Mouse (Mus musculus) G1E (cell line): Measurements from ENCODE around the gene Thsd7a.

Source experiments
- CTCF ChIP-seq: IDR thresholded peaks from 2 replicates; pipeline ENCODE4 v1.5.1; 2012; ENCODE audit warnings: low read depth, low read length, inconsistent platforms, mixed read lengths
- GATA1 ChIP-seq: IDR thresholded peaks from 2 replicates; pipeline ENCODE4 v1.6.1; 2012; ENCODE audit warnings: borderline replicate concordance, low read length, inconsistent platforms, mixed read lengths
- GATA2 ChIP-seq: IDR thresholded peaks from 2 replicates; pipeline ENCODE4 v1.6.1; 2012; ENCODE audit warnings: low read depth, low read length, inconsistent platforms, borderline replicate concordance
- POLR2AphosphoS5 ChIP-seq: IDR thresholded peaks from 2 replicates; pipeline ENCODE4 v1.6.1; 2012; ENCODE audit warnings: low read depth, low read length, inconsistent platforms; ENCODE audit not compliant: insufficient replicate concordance
- TAL1 ChIP-seq: conservative IDR thresholded peaks from 2 replicates; pipeline ENCODE4 v1.6.1; 2012; ENCODE audit warnings: low read depth, low read length, inconsistent platforms, mixed read lengths

DNA sequence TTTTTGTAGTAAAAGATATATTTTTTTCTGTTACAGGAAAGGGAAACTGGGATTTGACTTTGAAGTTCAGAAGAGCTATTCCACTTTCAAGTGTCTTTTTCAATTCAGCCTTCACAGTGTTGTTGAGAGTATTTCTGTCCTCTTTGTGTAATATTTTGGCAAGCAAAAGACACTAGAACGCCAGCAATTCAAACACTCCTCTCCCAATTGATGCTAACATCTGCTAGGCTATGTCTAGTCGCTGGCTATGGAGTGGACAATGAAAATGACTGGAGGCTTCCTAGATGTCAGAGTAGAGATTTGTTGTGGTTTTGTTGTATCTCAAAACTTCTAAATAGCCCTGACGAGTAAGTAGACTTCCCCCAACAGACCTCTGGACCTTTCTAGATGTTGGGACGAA, 164.8 kb downstream of the Thsd7a start:
- TF ChIP-seq CTCF = no peak
- no peak for TF ChIP-seq GATA1
- no peak for TF ChIP-seq POLR2AphosphoS5
- TF ChIP-seq TAL1 = no peak
- no peak for TF ChIP-seq GATA2
